Mouse (Mus musculus) brain, embryonic 18.5 days (tissue): Measurements from ENCODE around the gene Tulp2.
"Not testable (repeated sequence)": the region's sequence is repeated elsewhere in the genome, so short reads cannot be mapped to it uniquely, and the experiment has no call there.

Source experiments
- DNase-seq: peaks from one replicate; pipeline ENCODE4 v3.0.0-alpha.2; 2012; ENCODE audit warnings: low read depth, low spot score

Gene Tulp2

GRCm38 (mm10) chr7:45459564-45460140, 22.0 kb upstream of the Tulp2 start, which contains the start of gene Ftl1:
Gene Ftl1, minus strand, starts transcription at chr7:45459884.
- peak; percentile 99 for DNase-seq

GRCm38 (mm10) chr7:45460377-45460776, 21.3 kb upstream of the Tulp2 start:
- no peak for DNase-seq

GRCm38 (mm10) chr7:45460860-45461314, 20.8 kb upstream of the Tulp2 start:
- DNase-seq = no peak

- DNase-seq = no peak
These were observed 20.4 kb upstream of the Tulp2 start for GRCm38 (mm10) chr7:45461326-45461725.

GRCm38 (mm10) chr7:45461781-45462180, 19.9 kb upstream of the Tulp2 start:
- DNase-seq = no peak

- no peak for DNase-seq
These were observed 19.4 kb upstream of the Tulp2 start for GRCm38 (mm10) chr7:45462325-45462724.

- DNase-seq = not testable (repeated sequence)
These were observed 18.8 kb upstream of the Tulp2 start for GRCm38 (mm10) chr7:45462868-45463267.

- no peak for DNase-seq
These were observed 17.5 kb upstream of the Tulp2 start for GRCm38 (mm10) chr7:45463987-45464778.

GRCm38 (mm10) chr7:45465112-45465511, 16.6 kb upstream of the Tulp2 start:
- no peak for DNase-seq

- no peak for DNase-seq
These were observed 16.1 kb upstream of the Tulp2 start for GRCm38 (mm10) chr7:45465549-45465948.

- peak; percentile 91 for DNase-seq
These were observed 15.2 kb upstream of the Tulp2 start, which contains the start of gene Bax for GRCm38 (mm10) chr7:45466283-45467089. Gene Bax, minus strand, starts transcription at chr7:45466898.

GRCm38 (mm10) chr7:45467090-45467670, 14.5 kb upstream of the Tulp2 start:
- DNase-seq = no peak

GRCm38 (mm10) chr7:45470869-45471268, 10.8 kb upstream of the Tulp2 start:
- DNase-seq = no peak

GRCm38 (mm10) chr7:45475291-45475969, 6.2 kb upstream of the Tulp2 start:
- DNase-seq = no peak

GRCm38 (mm10) chr7:45476453-45476852, 5.2 kb upstream of the Tulp2 start:
- no peak for DNase-seq

GRCm38 (mm10) chr7:45477003-45477402, 4.7 kb upstream of the Tulp2 start:
- no peak for DNase-seq

- no peak for DNase-seq
These were observed 2.9 kb upstream of the Tulp2 start for GRCm38 (mm10) chr7:45478774-45479173.

- DNase-seq = not testable (repeated sequence)
These were observed 1.4 kb upstream of the Tulp2 start for GRCm38 (mm10) chr7:45480310-45480709.

GRCm38 (mm10) chr7:45482166-45482565, 489 bp downstream of the Tulp2 start:
- DNase-seq = no peak

GRCm38 (mm10) chr7:45484985-45485384, 3.3 kb downstream of the Tulp2 start:
- DNase-seq = not testable (repeated sequence)

GRCm38 (mm10) chr7:45486158-45486557, 4.5 kb downstream of the Tulp2 start:
- no peak for DNase-seq
